Mouse (Mus musculus): ENCODE results near the gene Mrfap1. TPM values are rescaled to one million over a fixed set of nuclear protein-coding genes. Genes with fewer than 3 reads are reported as not detected.
A peak's percentile ranks its signal among the peaks of the same experiment; 100 is the strongest.
"Not testable (repeated sequence)": the region's sequence is repeated elsewhere in the genome, so short reads cannot be mapped to it uniquely, and the experiment has no call there.

Mrfap1 gene
- polyA plus RNA-seq, 1 experiment from 2014 or later = 573 TPM

DNA sequence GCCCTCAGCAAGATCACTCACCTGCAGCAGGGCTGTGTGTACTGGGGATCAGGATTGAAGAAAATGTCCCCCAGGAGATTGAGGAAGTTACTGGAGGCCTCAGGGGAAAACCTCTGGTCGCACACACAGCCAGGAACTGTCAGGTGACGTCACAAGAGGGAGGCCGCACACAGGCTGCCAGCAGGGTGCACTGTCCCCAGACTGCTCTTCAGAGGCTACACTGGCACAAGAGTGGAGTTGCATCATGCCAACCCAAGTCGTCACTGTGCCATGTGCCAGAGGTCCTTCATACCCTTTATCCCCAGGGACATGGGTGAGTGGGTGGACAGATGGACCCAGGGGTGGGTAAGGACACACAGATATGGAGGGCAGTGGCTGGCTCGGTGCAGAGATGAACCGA is 18.0 kb upstream of the Mrfap1 start:
- TF ChIP-seq CTCF (IDR thresholded peaks at IDR 0.05; ENCODE audit: low read depth) = peak; percentile 35; the same call in 1 of the 2 replicates
- peak; percentile 16 for DNase-seq
- Histone ChIP-seq H3K27me3 (ENCODE audit: insufficient read depth, low read length) (no peaks in the 10 kb centered on the region), H3K9me3 (ENCODE audit: low read depth, low read length) (no peaks in the 10 kb centered on the region), H3K4me1 (ENCODE audit: insufficient read depth) (no peaks in the 10 kb centered on the region), H3K4me3 (ENCODE audit: low read depth, low read length) (no peak overlapping the region), H3K9ac (no peak overlapping the region), H3K36me3 (ENCODE audit: insufficient read depth) (no peaks in the 10 kb centered on the region), H3K27ac (ENCODE audit: low read depth) (no peak overlapping the region), H3K4me2 (no peak overlapping the region)
- no peak for ATAC-seq (ENCODE audit: insufficient read depth)
- 70% methylated on average over 6 of the region's 6 CpGs for WGBS

GRCm38 (mm10) chr5:36811413-36811812 is 14.8 kb upstream of the Mrfap1 start:
- TF ChIP-seq CTCF (IDR thresholded peaks at IDR 0.05; ENCODE audit: low read depth) = peak; percentile 93
- no peak overlapping the region for H3K4me3 ChIP-seq (ENCODE audit: low read depth, low read length)
- DNase-seq = peak; percentile 83
- H3K27me3 ChIP-seq (ENCODE audit: insufficient read depth, low read length) = no peaks in the 10 kb centered on the region
- ATAC-seq (ENCODE audit: insufficient read depth) = peak; percentile 24; the same call in 1 of the 2 replicates
- no peaks in the 10 kb centered on the region for H3K9me3 ChIP-seq (ENCODE audit: low read depth, low read length)
- no peak overlapping the region for H3K27ac ChIP-seq (ENCODE audit: low read depth)
- H3K36me3 ChIP-seq (ENCODE audit: insufficient read depth) = no peaks in the 10 kb centered on the region
- no peaks in the 10 kb centered on the region for H3K4me1 ChIP-seq (ENCODE audit: insufficient read depth)
- no peak overlapping the region for H3K9ac ChIP-seq
- WGBS = 30% methylated on average over 3 of the region's 3 CpGs
- no peak overlapping the region for H3K4me2 ChIP-seq

DNA sequence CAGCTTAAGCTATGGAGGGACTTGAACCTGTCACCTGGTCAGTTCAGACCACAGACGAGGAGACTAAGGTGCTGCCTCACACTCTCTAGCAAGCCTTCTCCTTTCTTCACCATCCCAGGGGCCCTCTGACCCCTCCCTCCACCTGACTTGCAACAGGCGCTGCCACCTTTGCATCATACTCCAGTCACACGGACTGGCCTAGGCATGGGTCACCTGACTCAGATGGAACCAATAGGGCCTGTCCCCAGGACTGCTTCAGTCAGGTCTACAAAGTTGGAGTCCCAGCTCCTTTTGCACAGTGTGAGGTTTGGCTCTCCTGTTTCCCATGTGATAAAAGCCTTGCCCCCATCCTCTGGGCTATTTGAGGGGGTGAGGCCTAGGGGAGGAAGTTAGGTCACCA is 14.1 kb upstream of the Mrfap1 start:
- Histone ChIP-seq H3K9ac (no peak overlapping the region), H3K36me3 (ENCODE audit: insufficient read depth) (no peaks in the 10 kb centered on the region), H3K4me3 (ENCODE audit: low read depth, low read length) (no peak overlapping the region), H3K9me3 (ENCODE audit: low read depth, low read length) (no peaks in the 10 kb centered on the region), H3K27ac (ENCODE audit: low read depth) (no peak overlapping the region), H3K27me3 (ENCODE audit: insufficient read depth, low read length) (no peaks in the 10 kb centered on the region), H3K4me1 (ENCODE audit: insufficient read depth) (no peaks in the 10 kb centered on the region), H3K4me2 (no peak overlapping the region)
- WGBS = 78% methylated on average over 3 of the region's 3 CpGs
- ATAC-seq (ENCODE audit: insufficient read depth) (no peak), DNase-seq (no peak)
- TF ChIP-seq CTCF (IDR thresholded peaks at IDR 0.05; ENCODE audit: low read depth) = no peak

DNA sequence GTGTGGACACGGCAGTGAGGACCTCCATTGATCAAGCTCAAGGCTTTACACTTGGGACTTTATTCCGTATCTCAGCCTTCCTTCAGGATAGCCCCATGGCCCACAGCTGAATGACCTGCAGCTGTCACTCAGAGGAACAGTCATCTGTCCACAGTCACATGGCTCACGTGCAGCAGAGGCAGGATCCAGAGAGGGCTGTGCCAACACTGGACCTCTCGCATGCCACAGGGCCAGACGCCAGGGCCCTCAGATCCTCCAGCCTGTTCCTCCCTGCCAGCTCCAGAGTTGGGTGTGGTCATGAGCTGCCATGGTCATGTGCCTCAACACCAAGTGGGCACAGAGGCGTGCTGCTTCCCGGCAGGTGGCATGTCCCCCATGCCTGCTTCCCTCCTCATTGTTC is 12.6 kb upstream of the Mrfap1 start:
- Histone ChIP-seq H3K4me1 (ENCODE audit: insufficient read depth) (no peaks in the 10 kb centered on the region), H3K36me3 (ENCODE audit: insufficient read depth) (no peaks in the 10 kb centered on the region), H3K4me2 (no peak overlapping the region), H3K4me3 (ENCODE audit: low read depth, low read length) (no peak overlapping the region), H3K27ac (ENCODE audit: low read depth) (no peak overlapping the region), H3K9ac (no peak overlapping the region), H3K27me3 (ENCODE audit: insufficient read depth, low read length) (no peaks in the 10 kb centered on the region), H3K9me3 (ENCODE audit: low read depth, low read length) (no peaks in the 10 kb centered on the region)
- DNase-seq (no peak), ATAC-seq (ENCODE audit: insufficient read depth) (no peak)
- no peak for TF ChIP-seq CTCF (IDR thresholded peaks at IDR 0.05; ENCODE audit: low read depth)
- 86% methylated on average over 7 of the region's 7 CpGs for WGBS

- no peak for ATAC-seq (ENCODE audit: insufficient read depth)
- TF ChIP-seq CTCF (IDR thresholded peaks at IDR 0.05; ENCODE audit: low read depth) = no peak
- Histone ChIP-seq H3K4me1 (ENCODE audit: insufficient read depth) (no peaks in the 10 kb centered on the region), H3K36me3 (ENCODE audit: insufficient read depth) (no peaks in the 10 kb centered on the region), H3K9ac (no peak overlapping the region), H3K27me3 (ENCODE audit: insufficient read depth, low read length) (no peaks in the 10 kb centered on the region), H3K27ac (ENCODE audit: low read depth) (no peak overlapping the region), H3K4me3 (ENCODE audit: low read depth, low read length) (no peak overlapping the region), H3K9me3 (ENCODE audit: low read depth, low read length) (no peaks in the 10 kb centered on the region), H3K4me2 (no peak overlapping the region)
- 12% methylated on average over 5 of the region's 5 CpGs for whole genome bisulfite sequencing
- DNase-seq = no peak
Observed at GRCm38 (mm10) chr5:36807106-36807505, 10.5 kb upstream of the Mrfap1 start.

DNA sequence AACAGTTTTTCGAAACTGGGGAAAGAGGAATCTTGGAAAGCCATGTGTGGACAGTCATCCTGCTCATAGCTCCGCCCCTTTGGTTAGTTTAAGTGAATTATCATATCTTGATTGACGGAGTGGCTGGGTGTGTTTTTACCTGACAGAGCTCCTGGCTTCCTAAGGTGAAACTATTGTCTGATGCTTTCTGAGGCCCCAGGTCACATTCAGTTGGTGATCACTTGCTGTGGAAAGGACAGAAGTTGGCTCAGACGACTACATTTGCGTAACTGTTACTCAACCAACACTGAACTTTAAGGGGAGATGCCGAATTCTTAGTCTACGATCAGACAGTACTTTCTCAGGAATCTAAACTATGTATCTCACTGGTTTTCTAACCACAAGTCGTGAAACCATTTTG is 719 bp upstream of the Mrfap1 start:
- Histone ChIP-seq H3K27me3 (ENCODE audit: insufficient read depth, low read length) (no peaks in the 10 kb centered on the region), H3K4me1 (ENCODE audit: insufficient read depth) (peaks cover 4% of the 10 kb centered on the region), H3K4me2 (peak overlapping the region; percentile 78), H3K9me3 (ENCODE audit: low read depth, low read length) (no peaks in the 10 kb centered on the region), H3K4me3 (ENCODE audit: low read depth, low read length) (peak overlapping the region; percentile 69), H3K9ac (0 out of 2 replicates have a peak overlapping the region, but pooled peaks have one; percentile 45), H3K27ac (ENCODE audit: low read depth) (no peak overlapping the region), H3K36me3 (ENCODE audit: insufficient read depth) (peaks cover 18% of the 10 kb centered on the region; the same call in 1 of the 2 replicates)
- ATAC-seq (ENCODE audit: insufficient read depth) (peak; percentile 6; the same call in 1 of the 2 replicates), DNase-seq (peak; percentile 5)
- no peak for TF ChIP-seq CTCF (IDR thresholded peaks at IDR 0.05; ENCODE audit: low read depth)
- WGBS = 53% methylated on average over 8 of the region's 8 CpGs

DNA sequence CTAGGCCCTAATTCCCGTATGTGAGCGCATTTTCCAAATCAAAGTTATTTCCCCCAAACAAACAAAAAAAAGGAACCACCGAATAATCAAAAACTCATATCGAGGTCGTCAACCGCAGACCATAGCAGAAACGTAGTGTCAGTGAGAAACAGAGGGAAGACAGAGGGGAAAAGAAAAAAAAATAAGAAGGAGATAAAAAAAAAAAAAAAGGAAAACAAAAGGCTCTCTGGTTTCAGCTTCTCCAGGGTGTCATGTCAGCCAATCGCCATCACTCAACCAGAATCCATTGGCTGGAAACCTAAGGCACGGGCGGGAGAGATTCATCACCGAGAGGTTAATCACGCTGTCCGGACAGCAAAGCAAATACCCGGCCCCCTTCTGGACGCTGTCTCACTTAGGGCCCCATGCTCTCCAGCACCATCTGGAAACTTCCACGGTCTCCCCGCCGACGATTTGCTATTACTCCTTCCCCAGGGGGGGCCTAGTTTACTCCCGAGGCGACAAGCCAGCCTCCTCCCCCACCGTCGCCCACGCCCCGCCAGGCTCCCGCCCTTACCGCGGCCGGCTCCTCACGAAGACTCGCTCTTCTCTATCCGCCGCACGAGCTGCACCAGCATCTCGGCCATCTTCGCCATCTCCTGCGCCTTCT is 801 bp downstream of the Mrfap1 start:
- Histone ChIP-seq H3K4me3 (ENCODE audit: low read depth, low read length) (peak overlapping the region; percentile 69), H3K4me2 (peak overlapping the region; percentile 78), H3K27ac (ENCODE audit: low read depth) (peak overlapping the region; percentile 95), H3K36me3 (ENCODE audit: insufficient read depth) (peaks cover 21% of the 10 kb centered on the region; the same call in 1 of the 2 replicates), H3K9ac (peak overlapping the region; percentile 71)
- WGBS = under 1% methylated on average over 35 of the region's 37 CpGs
- ATAC-seq (ENCODE audit: insufficient read depth) = peak; percentile 21
- peak; percentile 73 for DNase-seq
- H3K9me3 ChIP-seq (ENCODE audit: low read depth, low read length); H3K27me3 ChIP-seq (ENCODE audit: insufficient read depth, low read length); H3K4me1 ChIP-seq (ENCODE audit: insufficient read depth): not testable (repeated sequence)

All from lung, embryonic 14.5 days (tissue).